Mouse (Mus musculus): ENCODE data around the gene Ypel4. TPM values are rescaled to one million over a fixed set of nuclear protein-coding genes. Genes with fewer than 3 reads are reported as not detected.
A peak's percentile ranks its signal among the peaks of the same experiment; 100 is the strongest.

Gene Ypel4
- 7.4 and 9.9 TPM in 2 replicates for polyA plus RNA-seq (2014; fragmentation: Nextera tagmentation; extraction: Ambion mirVana)

DNA sequence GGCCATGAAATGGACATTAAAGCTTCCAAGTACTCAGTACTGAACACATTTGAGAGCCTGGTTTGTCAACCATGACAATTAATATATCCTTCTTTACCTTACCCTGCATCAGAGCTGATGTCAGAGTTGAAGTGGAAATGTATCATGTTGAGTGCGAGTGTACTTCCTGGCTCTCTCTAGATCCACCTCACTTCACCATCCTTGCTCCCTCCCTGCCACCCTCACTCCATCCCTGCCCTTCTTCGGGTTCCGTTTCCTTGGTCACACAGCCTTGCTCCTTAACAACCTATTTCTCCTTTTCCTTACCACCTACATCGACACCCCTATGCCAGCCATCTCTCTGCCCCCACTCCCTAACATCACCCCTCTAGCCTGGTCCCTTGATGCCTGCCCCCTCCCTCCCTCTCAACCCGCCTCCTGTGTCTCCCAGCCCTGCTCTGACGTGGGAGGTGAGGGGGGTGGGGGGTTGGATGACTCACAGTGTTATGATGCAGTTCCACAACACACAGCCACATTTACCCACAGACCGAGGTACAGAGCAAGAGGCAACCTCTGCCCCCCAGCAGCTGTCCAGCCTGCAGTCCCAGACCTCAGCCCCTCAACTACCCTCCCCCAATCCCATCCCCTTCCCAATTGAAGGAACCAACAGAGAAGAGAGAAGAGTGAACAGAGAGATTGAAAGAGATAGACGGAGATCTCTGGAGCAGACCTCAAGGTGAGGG, at the start of gene Ypel4:
TSS of gene Ypel4 (plus strand) at position 480 of the 722 bp plus-strand sequence.
- H3K9ac ChIP-seq (ENCODE audit: low read length) = peak within 1 kb of the TSS; percentile 60
- no peaks in the 10 kb centered on the region; the same call in 1 of the 2 replicates for H3K36me3 ChIP-seq (ENCODE audit: control insufficient read depth, insufficient read depth, low read length)
- 0 out of 2 replicates have a peak within 1 kb of the TSS, but pooled peaks have one; percentile 37 for H3K27ac ChIP-seq (replicated peaks; ENCODE audit: low read depth, low read length)
- no peaks in the 10 kb centered on the region for H3K9me3 ChIP-seq (ENCODE audit: control insufficient read depth, low read length)
- H3K27me3 ChIP-seq (ENCODE audit: control insufficient read depth, insufficient read depth, low read length) = no peaks in the 10 kb centered on the region
- DNase-seq (ENCODE audit: low spot score) = peak; percentile 59
- ATAC-seq (ENCODE audit: insufficient number of reproducible peaks, low FRiP score, low TSS enrichment, low read depth) = peak; percentile 33
- H3K4me3 ChIP-seq (ENCODE audit: low read depth, low read length) = peak within 1 kb of the TSS; percentile 44
- H3K4me1 ChIP-seq (ENCODE audit: control insufficient read depth, insufficient read depth, low read length) = peaks cover 33% of the 10 kb centered on the region
- H3K4me2 ChIP-seq (ENCODE audit: low read depth, severe bottlenecking) = peak within 1 kb of the TSS; percentile 59
- 3% methylated on average over 8 of the region's 8 CpGs for WGBS

GRCm38 (mm10) chr2:84688080-84688844, 45.6 kb upstream of the Ypel4 start:
- Histone ChIP-seq H3K9me3 (ENCODE audit: control insufficient read depth, low read length) (no peaks in the 10 kb centered on the region), H3K36me3 (ENCODE audit: control insufficient read depth, insufficient read depth, low read length) (peaks cover 28% of the 10 kb centered on the region), H3K27me3 (ENCODE audit: control insufficient read depth, insufficient read depth, low read length) (no peaks in the 10 kb centered on the region), H3K4me2 (ENCODE audit: low read depth, severe bottlenecking) (no peak overlapping the region), H3K4me3 (ENCODE audit: low read depth, low read length) (no peak overlapping the region), H3K4me1 (ENCODE audit: control insufficient read depth, insufficient read depth, low read length) (no peaks in the 10 kb centered on the region), H3K27ac (replicated peaks; ENCODE audit: low read depth, low read length) (no peak overlapping the region), H3K9ac (ENCODE audit: low read length) (no peak overlapping the region)
- no peak for DNase-seq (ENCODE audit: low spot score)
- ATAC-seq (ENCODE audit: insufficient number of reproducible peaks, low FRiP score, low TSS enrichment, low read depth) = no peak
- WGBS = 81% methylated on average over 2 of the region's 2 CpGs

GRCm38 (mm10) chr2:84690050-84690449, 43.8 kb upstream of the Ypel4 start:
- 92% methylated on average over 12 of the region's 12 CpGs for WGBS
- Histone ChIP-seq H3K4me3 (ENCODE audit: low read depth, low read length) (no peak overlapping the region), H3K9ac (ENCODE audit: low read length) (no peak overlapping the region), H3K27me3 (ENCODE audit: control insufficient read depth, insufficient read depth, low read length) (no peaks in the 10 kb centered on the region), H3K4me2 (ENCODE audit: low read depth, severe bottlenecking) (no peak overlapping the region), H3K4me1 (ENCODE audit: control insufficient read depth, insufficient read depth, low read length) (no peaks in the 10 kb centered on the region), H3K9me3 (ENCODE audit: control insufficient read depth, low read length) (no peaks in the 10 kb centered on the region), H3K36me3 (ENCODE audit: control insufficient read depth, insufficient read depth, low read length) (peaks cover 33% of the 10 kb centered on the region), H3K27ac (replicated peaks; ENCODE audit: low read depth, low read length) (no peak overlapping the region)
- no peak for ATAC-seq (ENCODE audit: insufficient number of reproducible peaks, low FRiP score, low TSS enrichment, low read depth)
- DNase-seq (ENCODE audit: low spot score) = no peak

DNA sequence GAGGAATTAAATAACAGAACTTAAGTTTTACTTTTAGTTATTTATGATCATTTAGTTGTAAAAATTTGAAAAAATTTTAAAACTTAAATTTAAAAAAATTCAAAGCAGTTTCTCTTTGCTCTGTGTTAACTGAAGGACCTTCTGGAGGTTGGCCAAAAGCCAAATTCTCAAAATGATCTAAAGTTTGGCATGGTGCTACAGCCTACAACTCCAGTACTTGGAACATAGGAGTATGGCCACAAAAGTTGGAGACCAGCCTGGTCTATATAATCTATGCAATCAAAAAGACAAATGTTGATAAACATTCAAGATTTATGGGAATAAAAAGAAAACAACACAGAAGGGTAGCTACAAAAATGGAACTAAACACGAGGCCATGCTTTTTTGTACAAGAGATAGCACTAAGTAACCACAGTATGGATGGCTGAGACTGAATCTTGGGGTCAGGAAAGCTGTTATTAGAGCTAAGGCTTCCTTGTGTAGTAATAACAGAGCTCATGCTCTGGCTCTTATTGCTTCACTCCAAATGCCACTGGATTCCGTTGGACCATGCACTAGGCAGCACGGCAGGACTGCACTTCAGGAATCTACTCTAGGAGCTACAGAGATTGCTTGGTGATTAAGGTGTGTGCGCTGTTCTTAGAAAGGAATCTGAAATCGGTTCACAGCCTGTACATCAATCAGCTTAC, 38.7 kb upstream of the Ypel4 start:
- H3K36me3 ChIP-seq (ENCODE audit: control insufficient read depth, insufficient read depth, low read length) = peaks cover 25% of the 10 kb centered on the region
- H3K4me1 ChIP-seq (ENCODE audit: control insufficient read depth, insufficient read depth, low read length) = no peaks in the 10 kb centered on the region
- no peak overlapping the region for H3K27ac ChIP-seq (replicated peaks; ENCODE audit: low read depth, low read length)
- no peak overlapping the region for H3K9ac ChIP-seq (ENCODE audit: low read length)
- 93% methylated on average over 5 of the region's 5 CpGs for WGBS
- H3K9me3 ChIP-seq (ENCODE audit: control insufficient read depth, low read length) = no peaks in the 10 kb centered on the region
- no peak overlapping the region for H3K4me2 ChIP-seq (ENCODE audit: low read depth, severe bottlenecking)
- no peaks in the 10 kb centered on the region for H3K27me3 ChIP-seq (ENCODE audit: control insufficient read depth, insufficient read depth, low read length)
- ATAC-seq (ENCODE audit: insufficient number of reproducible peaks, low FRiP score, low TSS enrichment, low read depth) = no peak
- DNase-seq (ENCODE audit: low spot score) = no peak
- H3K4me3 ChIP-seq (ENCODE audit: low read depth, low read length) = no peak overlapping the region

DNA sequence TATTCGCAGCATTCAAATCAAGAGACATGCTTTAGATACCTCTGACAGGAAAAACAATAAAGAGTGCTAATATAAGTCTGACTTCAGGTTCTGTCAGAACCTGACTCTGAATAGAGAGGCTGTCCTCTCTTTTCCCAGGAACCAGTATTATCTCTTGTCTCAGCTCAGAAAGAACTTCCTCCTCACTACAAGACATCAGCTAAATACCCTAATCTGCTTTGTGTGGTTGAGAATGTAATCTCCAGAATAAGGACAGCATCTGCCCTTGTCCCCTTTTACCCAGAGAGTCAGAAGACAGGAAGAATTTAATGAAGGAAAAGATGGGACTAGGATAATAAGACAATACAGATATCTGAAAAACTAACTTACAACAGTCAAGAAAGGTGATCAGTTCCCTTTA, 30.4 kb upstream of the Ypel4 start:
- ATAC-seq (ENCODE audit: insufficient number of reproducible peaks, low FRiP score, low TSS enrichment, low read depth) = no peak
- Histone ChIP-seq H3K4me3 (ENCODE audit: low read depth, low read length) (no peak overlapping the region), H3K4me2 (ENCODE audit: low read depth, severe bottlenecking) (no peak overlapping the region), H3K9ac (ENCODE audit: low read length) (no peak overlapping the region), H3K4me1 (ENCODE audit: control insufficient read depth, insufficient read depth, low read length) (no peaks in the 10 kb centered on the region), H3K9me3 (ENCODE audit: control insufficient read depth, low read length) (no peaks in the 10 kb centered on the region), H3K27me3 (ENCODE audit: control insufficient read depth, insufficient read depth, low read length) (no peaks in the 10 kb centered on the region), H3K36me3 (ENCODE audit: control insufficient read depth, insufficient read depth, low read length) (peaks cover 3% of the 10 kb centered on the region; the same call in 1 of the 2 replicates), H3K27ac (replicated peaks; ENCODE audit: low read depth, low read length) (no peak overlapping the region)
- no peak for DNase-seq (ENCODE audit: low spot score)
- WGBS = 90% methylated on average over 1 of the region's 1 CpGs

GRCm38 (mm10) chr2:84704329-84704728, 29.5 kb upstream of the Ypel4 start:
- DNase-seq (ENCODE audit: low spot score) (no peak), ATAC-seq (ENCODE audit: insufficient number of reproducible peaks, low FRiP score, low TSS enrichment, low read depth) (no peak)
- WGBS = 81% methylated on average over 5 of the region's 5 CpGs
- H3K9ac ChIP-seq (ENCODE audit: low read length) = no peak overlapping the region
- no peaks in the 10 kb centered on the region for H3K27me3 ChIP-seq (ENCODE audit: control insufficient read depth, insufficient read depth, low read length)
- H3K36me3 ChIP-seq (ENCODE audit: control insufficient read depth, insufficient read depth, low read length) = peaks cover 5% of the 10 kb centered on the region; the same call in 1 of the 2 replicates
- H3K4me3 ChIP-seq (ENCODE audit: low read depth, low read length) = no peak overlapping the region
- no peak overlapping the region for H3K27ac ChIP-seq (replicated peaks; ENCODE audit: low read depth, low read length)
- H3K9me3 ChIP-seq (ENCODE audit: control insufficient read depth, low read length) = no peaks in the 10 kb centered on the region
- no peak overlapping the region for H3K4me2 ChIP-seq (ENCODE audit: low read depth, severe bottlenecking)
- H3K4me1 ChIP-seq (ENCODE audit: control insufficient read depth, insufficient read depth, low read length) = no peaks in the 10 kb centered on the region

DNA sequence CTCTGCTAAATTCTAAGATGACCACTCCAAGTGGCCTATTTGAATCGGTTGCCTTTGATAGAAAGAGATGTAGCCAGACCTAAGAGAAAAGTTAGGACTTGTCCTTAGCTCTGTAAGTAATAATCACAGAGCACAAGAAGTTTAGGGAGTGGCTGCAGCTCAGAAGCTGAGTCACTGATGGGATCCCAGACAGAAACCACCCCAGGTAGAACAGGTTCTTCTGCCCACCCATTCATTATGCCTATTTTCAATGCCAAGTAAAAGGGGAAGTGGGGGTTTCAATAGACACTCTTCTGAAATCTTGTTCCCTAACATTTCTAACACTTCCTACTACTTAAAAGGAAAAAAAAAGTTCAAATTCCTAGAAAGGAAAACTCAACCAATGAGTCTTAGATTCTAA, 28.6 kb upstream of the Ypel4 start:
- H3K9ac ChIP-seq (ENCODE audit: low read length) = no peak overlapping the region
- H3K4me2 ChIP-seq (ENCODE audit: low read depth, severe bottlenecking) = no peak overlapping the region
- H3K4me1 ChIP-seq (ENCODE audit: control insufficient read depth, insufficient read depth, low read length) = no peaks in the 10 kb centered on the region
- no peak overlapping the region for H3K4me3 ChIP-seq (ENCODE audit: low read depth, low read length)
- H3K9me3 ChIP-seq (ENCODE audit: control insufficient read depth, low read length) = no peaks in the 10 kb centered on the region
- H3K27ac ChIP-seq (replicated peaks; ENCODE audit: low read depth, low read length) = no peak overlapping the region
- ATAC-seq (ENCODE audit: insufficient number of reproducible peaks, low FRiP score, low TSS enrichment, low read depth) = no peak
- no peak for DNase-seq (ENCODE audit: low spot score)
- H3K27me3 ChIP-seq (ENCODE audit: control insufficient read depth, insufficient read depth, low read length) = no peaks in the 10 kb centered on the region
- 93% methylated on average over 1 of the region's 1 CpGs for WGBS
- peaks cover 4% of the 10 kb centered on the region; the same call in 1 of the 2 replicates for H3K36me3 ChIP-seq (ENCODE audit: control insufficient read depth, insufficient read depth, low read length)

DNA sequence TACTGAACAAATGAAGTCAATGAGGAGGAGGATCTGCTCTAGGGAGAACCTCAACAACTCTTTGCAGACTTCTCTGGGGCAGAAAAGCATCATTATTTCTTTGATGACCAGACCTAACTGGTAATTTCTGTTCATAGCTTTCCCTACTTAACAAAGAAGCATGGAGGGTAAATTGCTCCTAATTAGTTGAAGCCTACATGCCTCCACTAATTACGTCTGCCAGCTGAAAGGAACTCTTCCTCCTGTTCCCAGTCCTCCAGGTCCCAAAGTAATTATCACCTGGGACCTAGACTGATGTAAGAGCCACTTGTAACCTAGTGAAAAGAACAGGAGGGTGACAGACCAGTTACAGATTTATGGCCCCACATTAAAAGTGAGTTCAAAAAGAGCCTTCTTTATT, 26.3 kb upstream of the Ypel4 start:
- ATAC-seq (ENCODE audit: insufficient number of reproducible peaks, low FRiP score, low TSS enrichment, low read depth) = no peak
- no peak for DNase-seq (ENCODE audit: low spot score)
- no peak overlapping the region for H3K27ac ChIP-seq (replicated peaks; ENCODE audit: low read depth, low read length)
- no peaks in the 10 kb centered on the region for H3K27me3 ChIP-seq (ENCODE audit: control insufficient read depth, insufficient read depth, low read length)
- H3K4me3 ChIP-seq (ENCODE audit: low read depth, low read length) = no peak overlapping the region
- H3K9ac ChIP-seq (ENCODE audit: low read length) = no peak overlapping the region
- H3K36me3 ChIP-seq (ENCODE audit: control insufficient read depth, insufficient read depth, low read length) = peaks cover 5% of the 10 kb centered on the region; the same call in 1 of the 2 replicates
- H3K4me1 ChIP-seq (ENCODE audit: control insufficient read depth, insufficient read depth, low read length) = no peaks in the 10 kb centered on the region
- H3K9me3 ChIP-seq (ENCODE audit: control insufficient read depth, low read length) = no peaks in the 10 kb centered on the region
- whole genome bisulfite sequencing = 31% methylated on average over 1 of the region's 1 CpGs
- H3K4me2 ChIP-seq (ENCODE audit: low read depth, severe bottlenecking) = no peak overlapping the region

Data from limb, embryonic 11.5 days (tissue).